13 mouse cellular contexts compared by ENCODE assay signal in the genomic region with DNA sequence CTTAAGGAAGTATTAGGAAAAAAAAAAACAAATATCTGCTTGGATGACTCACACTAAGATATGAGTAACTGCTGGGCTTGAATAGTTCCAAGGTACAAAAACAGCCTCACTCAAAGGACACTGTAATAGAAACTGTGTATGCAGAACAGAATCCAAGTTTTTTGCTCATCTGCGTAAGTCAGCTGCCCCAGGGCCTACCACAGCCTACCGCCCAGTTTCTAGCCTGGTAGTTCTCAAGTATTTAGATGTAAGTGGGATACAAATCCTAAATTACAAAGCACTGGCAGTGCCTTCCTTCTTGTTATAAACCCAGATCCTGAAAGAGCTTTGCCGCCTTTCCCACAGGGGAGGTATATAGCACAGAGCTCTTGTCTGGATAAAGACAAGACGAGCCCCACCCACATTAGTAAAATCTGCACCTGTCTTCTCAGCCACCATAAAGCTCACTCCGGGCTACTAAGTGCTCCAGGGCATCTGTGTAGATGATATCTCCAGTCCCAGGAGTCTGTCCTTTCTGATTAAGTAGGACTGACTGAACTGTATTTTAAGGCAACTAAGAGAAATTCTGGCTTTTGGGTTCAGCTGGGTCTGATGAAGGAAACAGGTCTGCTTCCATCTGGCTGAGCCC. TPM values are rescaled to one million over a fixed set of nuclear protein-coding genes. Genes with fewer than 3 reads are reported as not detected.
A peak's percentile ranks its signal among the peaks of the same experiment; 100 is the strongest.
DNase-seq lines count a peak whose midpoint lies in the region; ATAC-seq and TF ChIP-seq lines count a peak whose summit lies in the region.
"Had no signal": no experiment of that assay in that cellular context is flagged by ENCODE, and none has a peak within 500 bp of the region (broad histone marks: within the 10 kb centered on the region; RNA-seq: fewer than 3 reads in every experiment).

No protein-coding gene starts in this region.

- H3K27ac ChIP-seq in forebrain, embryonic 15.5 days (replicated peaks), result 0 out of 2 replicates have a peak overlapping the region, but pooled peaks have one; percentile 10
- H3K27ac ChIP-seq in forebrain, embryonic 11.5 days (ENCODE audit: low read depth, low read length), result no peak overlapping the region
- peak overlapping the region; percentile 57 for H3K27ac ChIP-seq in layer of hippocampus, adult 2 months
- H3K27ac ChIP-seq in neural tube, embryonic 15.5 days (replicated peaks), result 0 out of 2 replicates have a peak overlapping the region, but pooled peaks have one; percentile 23

- H3K9ac ChIP-seq in forebrain, embryonic 15.5 days (replicated peaks), result no peak overlapping the region
- no peak overlapping the region for H3K9ac ChIP-seq in forebrain, embryonic 11.5 days (ENCODE audit: low read length)
- no peak overlapping the region for H3K9ac ChIP-seq in neural tube, embryonic 15.5 days (replicated peaks)
- H3K9ac ChIP-seq: heart, embryonic 12.5 days; midbrain, embryonic 12.5 days had no signal

- 88% methylated on average over 5 of the region's 5 CpGs for WGBS in forebrain, embryonic 15.5 days
- WGBS in forebrain, embryonic 11.5 days, result 91% methylated on average over 5 of the region's 5 CpGs
- WGBS in neural tube, embryonic 15.5 days, result 56% methylated on average over 5 of the region's 5 CpGs

- no peak overlapping the region for H3K4me3 ChIP-seq in forebrain, embryonic 15.5 days
- no peak overlapping the region for H3K4me3 ChIP-seq in forebrain, embryonic 11.5 days (ENCODE audit: low read depth, low read length)
- H3K4me3 ChIP-seq in layer of hippocampus, adult 2 months, result no peak overlapping the region
- no peak overlapping the region for H3K4me3 ChIP-seq in neural tube, embryonic 15.5 days (replicated peaks)
- H3K4me3 ChIP-seq: heart, embryonic 12.5 days; midbrain, embryonic 12.5 days had no signal

- no peak for ATAC-seq in forebrain, embryonic 15.5 days (replicated peaks)
- no peak for ATAC-seq in forebrain, embryonic 11.5 days (replicated peaks; ENCODE audit: low FRiP score)
- no peak for ATAC-seq in neural tube, embryonic 15.5 days (ENCODE audit: low FRiP score)
- ATAC-seq in CD4-positive, CD25-positive, alpha-beta regulatory T cell, adult 4 months, result no peak
- ATAC-seq: inflammation-experienced regulatory T-cells, adult 6 months had no signal

- H3K4me2 ChIP-seq in forebrain, embryonic 15.5 days (replicated peaks), result no peak overlapping the region
- H3K4me2 ChIP-seq in forebrain, embryonic 11.5 days (ENCODE audit: low read depth, low read length, severe bottlenecking), result no peak overlapping the region
- no peak overlapping the region for H3K4me2 ChIP-seq in neural tube, embryonic 15.5 days
- H3K4me2 ChIP-seq: heart, embryonic 12.5 days; midbrain, embryonic 12.5 days had no signal

- no peaks in the 10 kb centered on the region for H3K36me3 ChIP-seq in forebrain, embryonic 15.5 days
- no peaks in the 10 kb centered on the region for H3K36me3 ChIP-seq in forebrain, embryonic 11.5 days (ENCODE audit: control insufficient read depth, insufficient read depth, low read length)
- H3K36me3 ChIP-seq in neural tube, embryonic 15.5 days, result no peaks in the 10 kb centered on the region
- H3K36me3 ChIP-seq: heart, embryonic 12.5 days; midbrain, embryonic 12.5 days had no signal

- no peak for TF ChIP-seq CTCF in layer of hippocampus, adult 2 months (conservative IDR thresholded peaks at IDR 0.05)

- H3K27me3 ChIP-seq in forebrain, embryonic 15.5 days, result no peaks in the 10 kb centered on the region
- H3K27me3 ChIP-seq in forebrain, embryonic 11.5 days (ENCODE audit: control insufficient read depth, insufficient read depth, low read length), result no peaks in the 10 kb centered on the region
- no peaks in the 10 kb centered on the region for H3K27me3 ChIP-seq in neural tube, embryonic 15.5 days (replicated peaks)
- H3K27me3 ChIP-seq: heart, embryonic 12.5 days; midbrain, embryonic 12.5 days had no signal

- peaks cover 24% of the 10 kb centered on the region for H3K4me1 ChIP-seq in forebrain, embryonic 15.5 days
- peaks cover 2% of the 10 kb centered on the region; the same call in 1 of the 2 replicates for H3K4me1 ChIP-seq in forebrain, embryonic 11.5 days (replicated peaks; ENCODE audit: control insufficient read depth, insufficient read depth, low read length)
- H3K4me1 ChIP-seq in neural tube, embryonic 15.5 days, result peaks cover 14% of the 10 kb centered on the region

- no peak for DNase-seq in forebrain, embryonic 11.5 days (ENCODE audit: low spot score)
- no peak for DNase-seq in layer of hippocampus, adult 2 months (ENCODE audit: low spot score in 2 of 2)
- no peak for DNase-seq in layer of hippocampus, adult 9-11 months
- peak; percentile 21 for DNase-seq in R1 (ENCODE audit: low read depth, low spot score)
- no peak for DNase-seq in testis, postnatal 14 days (ENCODE audit: low spot score)
- DNase-seq: cerebellum, postnatal 25 days; retina, postnatal 1 day had no signal

- no peaks in the 10 kb centered on the region for H3K9me3 ChIP-seq in forebrain, embryonic 15.5 days
- H3K9me3 ChIP-seq in forebrain, embryonic 11.5 days (ENCODE audit: control insufficient read depth, low read length), result no peaks in the 10 kb centered on the region
- no peaks in the 10 kb centered on the region for H3K9me3 ChIP-seq in neural tube, embryonic 15.5 days (replicated peaks)
- H3K9me3 ChIP-seq: heart, embryonic 12.5 days; midbrain, embryonic 12.5 days had no signal

RNA-seq across cellular contexts. Expression of a gene that starts 11.7 kb away (rescaled TPM):
- polyA plus RNA-seq in forebrain, embryonic 15.5 days (2015; fragmentation: Nextera tagmentation; extraction: Ambion mirVana), result 40.5 and 41.7 TPM in 2 replicates
- 26.0 and 27.1 TPM in 2 replicates for polyA plus RNA-seq in forebrain, embryonic 11.5 days (2014; fragmentation: Nextera tagmentation; extraction: Ambion mirVana)
- total RNA-seq in layer of hippocampus, adult 2 months (2021), result 10 to 100 TPM; 36.6 to 40.2 TPM
- 22.6 and 26.3 TPM in 2 replicates for polyA plus RNA-seq in neural tube, embryonic 15.5 days (2015; fragmentation: Nextera tagmentation; extraction: Ambion mirVana)
- polyA plus RNA-seq in CD4-positive, CD25-positive, alpha-beta regulatory T cell, adult 4 months (2017; shearing (Covaris generic)), result under 1 TPM; 0.04 to 0.16 TPM

Comparison
In these comparisons a context has a peak if more than half of its experiments do, and no peak if none do; other contexts are left out.
1. RNA of a gene that starts 11.7 kb away (polyA plus RNA-seq): 40.5 to 41.7 TPM in forebrain, embryonic 15.5 days, 22.6 to 26.3 TPM in neural tube, embryonic 15.5 days and 26.0 to 27.1 TPM in forebrain, embryonic 11.5 days; 0.04 to 0.16 TPM in CD4-positive, CD25-positive, alpha-beta regulatory T cell, adult 4 months; every median in the first group is over 10 times any median in the second.